Mouse (Mus musculus) brain, embryonic 14.5 days (tissue): ENCODE results near the gene Suz12. TPM values are rescaled to one million over a fixed set of nuclear protein-coding genes. Genes with fewer than 3 reads are reported as not detected.
A peak's percentile ranks its signal among the peaks of the same experiment; 100 is the strongest.
"Not testable (repeated sequence)": the region's sequence is repeated elsewhere in the genome, so short reads cannot be mapped to it uniquely, and the experiment has no call there.

Experiments used
- DNase-seq: peaks from one replicate; pipeline ENCODE4 v3.0.0-alpha.2; 2011; ENCODE audit warnings: low read depth
- CTCF ChIP-seq: fragments of 200-500 bp; IDR thresholded peaks from 2 replicates; pipeline ENCODE4 v1.5.1; 2012; ENCODE audit warnings: inconsistent platforms, mild to moderate bottlenecking, moderate library complexity, borderline replicate concordance; ENCODE audit not compliant: insufficient read depth, insufficient read length; ENCODE audit errors: extremely low read depth
- POLR2A ChIP-seq: fragments of 200-500 bp; IDR thresholded peaks from 2 replicates; pipeline ENCODE4 v1.6.1; 2012; ENCODE audit warnings: mild to moderate bottlenecking, inconsistent platforms, borderline replicate concordance; ENCODE audit not compliant: poor library complexity, insufficient read depth, insufficient read length, severe bottlenecking; ENCODE audit errors: extremely low read depth
- polyA plus RNA-seq: library from polyadenylated mRNA; depleted of rRNA; stranded (reverse); fragments of >200 nt; gene quantifications from 2 replicates; pipeline ENCODE4 v1.2.3, GENCODE M21; 2012

Gene Suz12
- polyA plus RNA-seq, 1 experiment = 33.2 TPM

DNA sequence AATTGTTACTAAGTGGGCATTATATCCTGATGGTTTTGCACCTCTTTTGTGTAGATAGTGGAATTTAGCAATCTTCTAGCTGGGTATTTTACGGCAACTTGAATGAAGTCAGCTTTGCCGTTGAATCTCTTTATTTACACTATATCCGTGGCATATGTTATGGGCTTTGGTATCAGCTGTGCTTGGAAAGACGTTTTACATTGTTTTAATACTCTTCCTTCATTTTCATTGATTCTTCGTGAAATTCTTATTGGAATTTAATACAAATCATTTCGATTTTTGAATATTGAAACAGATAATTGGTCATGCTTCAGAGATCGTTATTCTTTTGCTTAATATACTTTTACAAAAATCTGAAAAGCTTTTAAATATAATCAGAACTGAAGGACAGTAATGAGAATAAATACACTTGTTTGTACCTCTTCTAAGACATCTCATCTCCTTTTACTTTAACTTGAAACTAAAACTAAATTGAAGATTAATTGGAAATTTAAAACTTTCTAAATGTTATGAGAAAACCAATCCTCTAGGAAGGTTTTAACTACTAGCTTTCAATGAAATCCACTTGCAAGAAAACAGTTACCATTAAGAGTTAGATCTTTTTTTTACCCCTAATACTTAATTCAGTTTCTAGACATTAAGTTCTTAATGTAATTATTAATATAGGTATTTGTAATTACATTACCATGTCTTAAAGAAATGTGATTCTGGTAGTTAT is 1.5 kb downstream of the Suz12 start:
- peak; percentile 15 for DNase-seq
- TF ChIP-seq POLR2A (no peak), CTCF (no peak)

GRCm38 (mm10) chr11:80016533-80016932 is 23.6 kb downstream of the Suz12 start:
- DNase-seq = not testable (repeated sequence)

DNA sequence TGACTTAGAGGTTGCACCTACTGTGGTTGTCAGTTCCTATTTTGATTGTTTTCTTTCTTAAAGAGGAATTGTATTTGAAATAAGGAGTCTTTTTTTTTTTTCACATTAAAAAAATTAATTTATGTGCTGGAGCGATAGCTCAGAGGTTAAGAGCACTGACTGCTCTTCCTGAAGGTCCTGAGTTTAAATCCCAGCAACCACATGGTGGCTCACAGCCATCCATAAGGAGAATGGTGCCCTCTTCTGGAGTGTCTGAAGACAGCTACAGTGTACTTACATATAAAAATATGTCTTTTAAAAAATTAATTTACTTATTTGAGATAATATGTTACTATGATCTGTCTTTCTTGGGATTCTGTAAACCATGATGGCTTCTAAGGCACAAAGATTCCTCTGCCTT is 26.9 kb downstream of the Suz12 start:
- TF ChIP-seq CTCF = no peak
- no peak for TF ChIP-seq POLR2A
- DNase-seq = no peak

- no peak for DNase-seq
- TF ChIP-seq POLR2A (no peak), CTCF (no peak)
Measured at GRCm38 (mm10) chr11:80021306-80021705, 28.4 kb downstream of the Suz12 start.

DNA sequence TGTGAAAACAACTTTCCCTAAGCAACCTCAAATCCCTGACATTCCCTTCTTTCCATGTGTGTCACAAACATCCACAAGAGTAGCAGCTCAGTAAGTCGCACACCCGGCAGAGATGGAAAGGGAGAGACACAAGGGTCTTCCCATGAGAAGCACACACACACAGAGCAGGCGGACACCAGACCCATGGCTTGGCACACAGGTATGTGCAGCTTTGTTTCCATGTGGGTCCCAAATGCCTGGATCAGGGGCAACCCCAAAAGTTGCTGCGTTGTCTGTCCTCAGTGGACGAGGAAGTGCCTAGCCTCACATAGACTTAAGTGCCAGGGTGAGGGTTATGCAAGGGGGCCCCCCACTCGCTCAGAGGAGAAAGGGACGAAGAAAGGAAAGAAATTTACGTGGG is 44.6 kb downstream of the Suz12 start:
- DNase-seq = no peak
- TF ChIP-seq CTCF = no peak
- TF ChIP-seq POLR2A = no peak

DNA sequence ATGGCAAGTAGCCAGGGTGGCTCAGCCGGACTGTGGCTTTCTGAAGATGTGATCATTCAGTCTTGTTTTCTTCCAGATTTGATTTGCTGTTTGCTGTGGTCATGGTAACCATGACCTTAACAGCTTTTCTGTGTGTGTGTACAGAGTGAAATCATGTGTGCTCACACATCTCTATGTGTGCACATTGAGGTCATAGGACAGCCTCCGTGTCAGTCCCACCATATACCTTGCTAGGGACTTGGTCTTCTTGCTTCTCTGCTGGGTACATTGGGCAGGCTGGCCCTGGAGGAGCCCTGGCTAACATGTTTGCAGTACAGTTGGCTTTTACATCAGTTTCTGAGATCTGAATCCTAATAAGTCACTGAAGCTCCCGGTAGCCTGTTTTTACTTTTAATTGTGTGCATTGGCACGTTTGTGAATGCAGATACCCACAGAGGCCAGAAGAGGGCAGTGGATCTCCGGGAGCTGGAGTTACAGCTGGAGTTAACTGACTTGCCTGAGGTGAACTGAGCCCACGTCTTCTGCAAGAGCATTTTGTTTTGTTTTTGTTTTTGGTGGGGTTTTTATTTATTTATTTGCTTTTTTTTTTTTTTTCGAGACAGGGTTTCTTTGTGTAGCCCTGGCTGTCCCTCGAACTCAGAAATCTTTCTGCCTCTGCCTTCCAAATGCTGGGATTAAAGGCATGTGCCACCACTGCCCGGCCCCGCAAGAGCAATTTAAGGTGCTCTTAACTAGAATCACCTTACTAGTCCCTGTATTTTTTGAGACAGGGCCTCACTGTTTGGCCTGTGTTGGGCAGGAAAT is 49.9 kb downstream of the Suz12 start:
- DNase-seq = peak; percentile 64
- TF ChIP-seq CTCF (peak; percentile 73; the same call in 1 of the 2 replicates), POLR2A (no peak)

- no peak for DNase-seq
- no peak for TF ChIP-seq CTCF
- no peak for TF ChIP-seq POLR2A
Measured at GRCm38 (mm10) chr11:80043419-80043817, 50.5 kb downstream of the Suz12 start.

GRCm38 (mm10) chr11:80046856-80047255 is 54.0 kb downstream of the Suz12 start:
- DNase-seq = no peak
- no peak for TF ChIP-seq CTCF
- no peak for TF ChIP-seq POLR2A

DNA sequence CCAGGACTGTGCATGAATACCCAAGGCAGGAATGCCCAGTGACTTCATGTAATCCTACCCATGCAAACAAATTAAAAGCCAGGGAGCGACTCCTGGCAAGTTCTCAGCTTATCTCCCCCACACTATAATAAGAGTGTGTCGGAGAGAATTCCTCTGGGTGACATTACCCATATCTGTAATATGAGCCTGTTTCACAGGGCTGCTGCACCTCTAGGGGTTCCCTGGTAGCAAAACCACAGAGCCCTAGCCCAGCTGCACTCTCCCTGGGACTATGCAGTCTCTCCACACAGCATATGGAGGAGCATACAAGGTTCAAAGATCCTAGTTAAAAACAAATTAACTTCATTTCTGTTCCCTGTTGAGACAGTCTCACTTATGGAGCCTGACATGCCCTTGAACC is 57.2 kb downstream of the Suz12 start:
- no peak for DNase-seq
- TF ChIP-seq CTCF (no peak), POLR2A (no peak)

DNA sequence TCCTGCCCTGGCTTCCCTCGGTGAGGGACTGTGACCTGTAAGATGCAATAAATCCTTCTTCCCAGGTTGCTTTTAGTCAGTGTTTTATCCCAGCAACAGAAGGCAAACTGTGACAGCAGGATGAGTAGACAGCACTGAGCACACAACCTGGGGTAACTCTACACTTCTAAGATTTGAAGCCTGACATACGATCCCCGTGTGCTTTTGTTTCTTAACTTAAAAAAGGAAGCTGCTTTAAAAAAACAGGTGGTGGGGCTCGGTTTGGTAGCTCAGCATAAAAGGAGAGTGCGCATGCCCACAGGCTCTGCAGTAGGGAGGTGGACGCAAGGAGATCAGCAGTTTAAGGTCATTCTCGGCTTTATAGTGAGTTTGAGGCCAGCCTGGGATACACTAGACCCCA is 59.5 kb downstream of the Suz12 start:
- DNase-seq = no peak
- TF ChIP-seq CTCF (no peak), POLR2A (no peak)

GRCm38 (mm10) chr11:80053171-80053570 is 60.3 kb downstream of the Suz12 start:
- TF ChIP-seq POLR2A (no peak), CTCF (no peak)
- DNase-seq = no peak

- TF ChIP-seq CTCF (no peak), POLR2A (no peak)
- no peak for DNase-seq
Measured at GRCm38 (mm10) chr11:80054659-80055058, 61.8 kb downstream of the Suz12 start.
